Mouse (Mus musculus): ENCODE results near the gene Arhgef1. TPM values are rescaled to one million over a fixed set of nuclear protein-coding genes. Genes with fewer than 3 reads are reported as not detected.

Gene Arhgef1
- polyA plus RNA-seq, 1 experiment, result 915 TPM

DNA sequence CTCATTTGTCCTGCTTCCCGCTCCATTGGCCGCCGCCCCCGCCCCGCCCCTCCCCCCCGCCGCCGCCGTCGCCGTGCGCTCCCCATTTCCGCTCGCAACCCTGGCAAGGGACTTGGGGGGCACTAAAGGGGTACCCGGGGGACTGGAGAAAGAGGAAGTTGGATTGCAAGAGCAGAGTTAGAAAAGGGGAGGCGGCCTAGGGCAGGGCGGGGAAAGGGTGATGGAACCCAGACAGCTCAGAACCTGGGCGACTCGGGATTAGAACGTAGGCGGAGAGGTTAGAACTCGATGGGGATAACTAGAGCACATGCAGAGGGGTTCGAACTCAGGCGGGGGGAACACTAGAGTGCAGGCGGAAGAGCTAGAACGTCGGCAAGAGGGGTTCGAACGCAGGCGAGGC is 51.7 kb downstream of the Arhgef1 start:
- TF ChIP-seq POLR2A (IDR thresholded peaks at IDR 0.05; ENCODE audit: low read depth, low read length), result no peak
- no peak for TF ChIP-seq CTCF (IDR thresholded peaks at IDR 0.05; ENCODE audit: extremely low read depth, insufficient read depth, insufficient read length, insufficient replicate concordance)
- DNase-seq (ENCODE audit: low read depth in 1 of 2, low spot score in 2 of 2), result peak; percentile 60 to 64

DNA sequence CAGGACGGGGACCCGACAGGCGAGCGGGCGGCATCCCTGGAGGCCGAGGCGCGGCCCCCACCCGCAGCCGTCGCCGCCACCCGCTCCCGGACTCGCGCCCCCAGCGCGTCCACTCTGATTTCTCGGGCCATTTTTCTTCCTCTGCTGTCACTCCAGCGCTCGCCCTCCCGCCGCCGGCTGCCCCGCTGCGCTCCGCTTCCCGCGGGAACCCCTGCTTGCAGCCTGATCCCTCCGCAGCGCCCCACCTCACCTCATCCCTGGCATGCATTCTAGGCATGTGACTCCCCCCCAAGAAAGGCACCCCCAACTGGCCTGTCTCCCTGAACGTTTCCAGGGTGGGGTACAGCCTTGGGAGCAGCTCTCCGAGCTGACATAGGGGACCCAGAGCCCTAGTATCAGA is 52.5 kb downstream of the Arhgef1 start:
- Histone ChIP-seq H3K27me3 (ENCODE audit: control insufficient read depth, insufficient read depth, low read length) (no peaks in the 10 kb centered on the region; the same call in 1 of the 2 replicates), H3K36me3 (ENCODE audit: control insufficient read depth, insufficient read depth, low read length) (no peaks in the 10 kb centered on the region), H3K4me1 (ENCODE audit: control insufficient read depth, insufficient read depth, insufficient read length) (peaks cover 9% of the 10 kb centered on the region), H3K4me3 (ENCODE audit: extremely low read depth, insufficient read depth, insufficient read length) (no peak overlapping the region; the same call in 1 of the 2 replicates), H3K27ac (ENCODE audit: insufficient read depth, low read length) (no peak overlapping the region)
- 58% methylated on average over 31 of the region's 33 CpGs for WGBS
- TF ChIP-seq CTCF (IDR thresholded peaks at IDR 0.05; ENCODE audit: extremely low read depth, insufficient read depth, insufficient read length, insufficient replicate concordance) (no peak), POLR2A (IDR thresholded peaks at IDR 0.05; ENCODE audit: low read depth, low read length) (no peak)
- DNase-seq (ENCODE audit: low read depth in 1 of 2, low spot score in 2 of 2), result no peak

More for the DNA sequence above, 51.7 kb downstream of the Arhgef1 start:
- peak overlapping the region; percentile 69; the same call in 1 of the 2 replicates for H3K4me3 ChIP-seq (ENCODE audit: extremely low read depth, insufficient read depth, insufficient read length)
- peaks cover 9% of the 10 kb centered on the region for H3K4me1 ChIP-seq (ENCODE audit: control insufficient read depth, insufficient read depth, insufficient read length)
- H3K27me3 ChIP-seq (ENCODE audit: control insufficient read depth, insufficient read depth, low read length), result no peaks in the 10 kb centered on the region; the same call in none of the 2 replicates
- WGBS, result 3% methylated on average over 30 of the region's 30 CpGs
- H3K27ac ChIP-seq (ENCODE audit: insufficient read depth, low read length), result peak overlapping the region; percentile 27; the same call in 1 of the 2 replicates
- no peaks in the 10 kb centered on the region for H3K36me3 ChIP-seq (ENCODE audit: control insufficient read depth, insufficient read depth, low read length)

DNA sequence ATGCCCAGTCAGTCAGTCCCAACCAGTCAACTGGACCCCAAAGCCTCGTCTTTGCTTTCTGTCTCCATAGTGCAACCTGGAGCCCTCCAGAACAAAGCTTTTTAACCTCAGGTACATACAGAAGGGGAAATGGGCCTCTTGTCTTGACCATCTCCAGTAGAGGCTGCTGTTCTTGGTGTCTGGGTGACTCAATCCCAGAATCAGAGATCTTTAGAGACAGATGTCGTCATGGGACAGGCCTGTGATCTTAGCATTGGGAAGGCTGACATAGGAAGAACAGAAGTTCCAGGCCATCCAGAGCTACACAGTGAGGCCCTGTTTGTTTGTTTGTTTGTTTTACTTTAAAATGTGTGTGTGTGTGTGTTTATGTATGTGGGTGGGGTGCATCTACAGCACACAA is 61.6 kb downstream of the Arhgef1 start:
- Histone ChIP-seq H3K36me3 (ENCODE audit: control insufficient read depth, insufficient read depth, low read length) (no peaks in the 10 kb centered on the region; the same call in 1 of the 2 replicates), H3K27ac (ENCODE audit: insufficient read depth, low read length) (no peak overlapping the region), H3K27me3 (ENCODE audit: control insufficient read depth, insufficient read depth, low read length) (no peaks in the 10 kb centered on the region), H3K4me1 (ENCODE audit: control insufficient read depth, insufficient read depth, insufficient read length) (no peaks in the 10 kb centered on the region; the same call in 1 of the 2 replicates), H3K4me3 (ENCODE audit: extremely low read depth, insufficient read depth, insufficient read length) (no peak overlapping the region)
- DNase-seq (ENCODE audit: low read depth in 1 of 2, low spot score in 2 of 2), result no peak
- WGBS, result 66% methylated on average over 2 of the region's 2 CpGs
- TF ChIP-seq POLR2A (IDR thresholded peaks at IDR 0.05; ENCODE audit: low read depth, low read length), result no peak
- TF ChIP-seq CTCF (IDR thresholded peaks at IDR 0.05; ENCODE audit: extremely low read depth, insufficient read depth, insufficient read length, insufficient replicate concordance), result no peak

DNA sequence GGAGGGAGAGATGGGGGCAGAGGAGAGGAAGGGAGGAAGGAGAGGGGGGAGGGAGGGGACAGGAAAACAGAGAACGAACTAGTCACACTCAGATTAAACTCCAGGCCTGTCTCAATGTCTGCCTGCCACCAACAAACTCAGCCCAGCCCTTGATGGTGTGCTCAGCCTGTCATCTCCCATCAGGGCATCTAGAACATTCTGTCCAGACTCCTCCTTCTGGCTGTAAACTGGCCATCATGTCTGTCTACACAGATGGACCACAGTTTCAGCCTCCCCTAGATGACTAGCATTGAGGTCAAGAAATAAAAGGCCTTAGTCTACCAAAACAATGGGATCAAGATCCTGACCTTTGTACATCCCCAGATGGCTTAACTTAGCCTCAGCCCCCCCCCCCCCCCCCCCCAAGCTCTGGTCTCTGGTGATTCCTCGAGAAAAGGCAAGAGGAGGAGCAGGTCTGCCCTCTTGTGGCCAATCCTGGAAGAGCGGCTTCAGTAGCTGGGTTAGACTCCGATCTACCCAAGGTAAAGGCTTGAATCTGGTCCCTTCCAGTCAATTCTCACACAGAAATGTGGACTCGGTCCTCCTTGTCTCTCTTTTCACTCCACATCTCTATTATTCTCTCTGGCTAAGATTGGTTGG is 62.3 kb downstream of the Arhgef1 start:
- no peaks in the 10 kb centered on the region for H3K27me3 ChIP-seq (ENCODE audit: control insufficient read depth, insufficient read depth, low read length)
- peaks cover 6% of the 10 kb centered on the region for H3K36me3 ChIP-seq (ENCODE audit: control insufficient read depth, insufficient read depth, low read length)
- TF ChIP-seq POLR2A (IDR thresholded peaks at IDR 0.05; ENCODE audit: low read depth, low read length), result no peak
- peak; percentile 77; the same call in 1 of the 2 replicates for TF ChIP-seq CTCF (IDR thresholded peaks at IDR 0.05; ENCODE audit: extremely low read depth, insufficient read depth, insufficient read length, insufficient replicate concordance)
- H3K27ac ChIP-seq (ENCODE audit: insufficient read depth, low read length), result no peak overlapping the region
- no peaks in the 10 kb centered on the region; the same call in 1 of the 2 replicates for H3K4me1 ChIP-seq (ENCODE audit: control insufficient read depth, insufficient read depth, insufficient read length)
- no peak overlapping the region for H3K4me3 ChIP-seq (ENCODE audit: extremely low read depth, insufficient read depth, insufficient read length)
- peak; percentile 56 to 81 for DNase-seq (ENCODE audit: low read depth in 1 of 2, low spot score in 2 of 2)
- WGBS, result 8% methylated on average over 5 of the region's 5 CpGs

DNA sequence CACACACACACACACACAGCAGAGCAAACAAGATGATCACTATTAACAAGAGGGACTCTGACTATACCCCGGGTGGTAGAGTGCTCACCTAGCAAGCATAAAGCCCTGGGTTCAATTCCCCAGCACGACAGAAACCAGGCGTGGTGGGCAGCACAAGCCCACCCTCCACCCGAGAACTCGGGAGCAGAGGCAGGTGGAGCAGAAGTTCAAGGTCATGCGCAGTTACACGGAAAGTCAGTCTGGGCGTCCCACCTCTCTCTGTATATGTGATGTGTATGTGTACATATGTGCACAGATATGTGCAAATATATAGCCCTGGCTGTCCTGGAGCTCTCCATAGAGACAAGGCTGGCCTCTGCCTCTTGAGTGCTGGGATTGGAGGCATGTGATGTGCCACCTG is 65.3 kb downstream of the Arhgef1 start:
- WGBS, result 91% methylated on average over 8 of the region's 8 CpGs
- no peak for DNase-seq (ENCODE audit: low read depth in 1 of 2, low spot score in 2 of 2)
- no peaks in the 10 kb centered on the region for H3K27me3 ChIP-seq (ENCODE audit: control insufficient read depth, insufficient read depth, low read length)
- H3K27ac ChIP-seq (ENCODE audit: insufficient read depth, low read length), result no peak overlapping the region
- H3K4me1 ChIP-seq (ENCODE audit: control insufficient read depth, insufficient read depth, insufficient read length), result no peaks in the 10 kb centered on the region; the same call in 1 of the 2 replicates
- TF ChIP-seq POLR2A (IDR thresholded peaks at IDR 0.05; ENCODE audit: low read depth, low read length), result no peak
- no peak overlapping the region for H3K4me3 ChIP-seq (ENCODE audit: extremely low read depth, insufficient read depth, insufficient read length)
- peaks cover 6% of the 10 kb centered on the region for H3K36me3 ChIP-seq (ENCODE audit: control insufficient read depth, insufficient read depth, low read length)

DNA sequence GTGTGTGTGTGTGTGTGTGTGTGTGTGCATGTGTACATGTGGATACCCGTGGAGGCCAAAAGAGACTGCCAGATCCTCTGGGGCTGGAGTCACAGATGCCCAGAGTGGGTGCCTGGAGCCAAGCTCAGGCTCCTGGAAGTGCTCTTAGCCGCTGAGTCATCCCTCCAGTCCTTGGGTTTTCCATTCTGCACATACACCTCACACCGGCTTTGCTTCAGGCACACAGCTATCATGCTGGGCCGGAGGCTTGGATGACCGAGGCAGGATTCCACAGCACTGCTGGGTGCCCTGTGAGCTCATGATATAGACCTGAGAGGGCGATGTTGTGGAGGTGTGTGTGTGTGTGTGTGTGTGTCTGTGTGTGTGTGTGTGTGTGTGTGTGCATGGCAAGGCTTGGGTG is 65.8 kb downstream of the Arhgef1 start:
- 91% methylated on average over 6 of the region's 6 CpGs for WGBS
- Histone ChIP-seq H3K4me1 (ENCODE audit: control insufficient read depth, insufficient read depth, insufficient read length) (no peaks in the 10 kb centered on the region; the same call in 1 of the 2 replicates), H3K27ac (ENCODE audit: insufficient read depth, low read length) (no peak overlapping the region), H3K4me3 (ENCODE audit: extremely low read depth, insufficient read depth, insufficient read length) (no peak overlapping the region), H3K36me3 (ENCODE audit: control insufficient read depth, insufficient read depth, low read length) (peaks cover 6% of the 10 kb centered on the region), H3K27me3 (ENCODE audit: control insufficient read depth, insufficient read depth, low read length) (no peaks in the 10 kb centered on the region)
- no peak for DNase-seq (ENCODE audit: low read depth in 1 of 2, low spot score in 2 of 2)
- no peak for TF ChIP-seq CTCF (IDR thresholded peaks at IDR 0.05; ENCODE audit: extremely low read depth, insufficient read depth, insufficient read length, insufficient replicate concordance)
- TF ChIP-seq POLR2A (IDR thresholded peaks at IDR 0.05; ENCODE audit: low read depth, low read length), result no peak

DNA sequence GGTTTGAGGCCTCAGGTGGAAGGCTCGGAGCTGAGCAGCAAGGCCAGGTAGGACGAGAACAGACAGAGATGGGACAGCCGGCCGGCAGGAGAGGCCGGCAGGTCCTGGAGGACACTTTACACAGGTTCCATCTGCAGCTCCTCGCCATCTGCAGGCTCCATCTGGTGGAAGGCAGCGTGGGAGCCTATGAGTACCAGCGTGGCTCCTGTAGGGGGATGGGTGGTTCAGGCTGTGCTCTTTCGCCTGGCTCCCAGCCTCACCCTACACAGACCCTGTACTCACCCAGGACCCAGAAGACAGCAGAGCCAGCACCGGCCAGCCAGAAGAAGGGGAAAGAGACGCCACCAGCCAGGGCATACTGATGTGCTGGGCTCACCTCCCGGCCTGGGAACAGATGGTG is 67.1 kb downstream of the Arhgef1 start:
- H3K36me3 ChIP-seq (ENCODE audit: control insufficient read depth, insufficient read depth, low read length), result peaks cover 6% of the 10 kb centered on the region
- no peak overlapping the region for H3K4me3 ChIP-seq (ENCODE audit: extremely low read depth, insufficient read depth, insufficient read length)
- WGBS, result 87% methylated on average over 12 of the region's 12 CpGs
- TF ChIP-seq POLR2A (IDR thresholded peaks at IDR 0.05; ENCODE audit: low read depth, low read length), result no peak
- no peak for TF ChIP-seq CTCF (IDR thresholded peaks at IDR 0.05; ENCODE audit: extremely low read depth, insufficient read depth, insufficient read length, insufficient replicate concordance)
- H3K27ac ChIP-seq (ENCODE audit: insufficient read depth, low read length), result no peak overlapping the region
- DNase-seq (ENCODE audit: low read depth in 1 of 2, low spot score in 2 of 2), result no peak
- no peaks in the 10 kb centered on the region for H3K27me3 ChIP-seq (ENCODE audit: control insufficient read depth, insufficient read depth, low read length)
- no peaks in the 10 kb centered on the region; the same call in 1 of the 2 replicates for H3K4me1 ChIP-seq (ENCODE audit: control insufficient read depth, insufficient read depth, insufficient read length)
